Mouse (Mus musculus) bone marrow, adult 2 months (tissue): Measurements from ENCODE around the gene Traf4.

Experiments
- CTCF ChIP-seq: fragments of 200-500 bp; IDR thresholded peaks from 2 replicates; pipeline ENCODE4 v1.5.1; 2011; ENCODE audit warnings: low read length, control low read depth; ENCODE audit not compliant: control insufficient read depth, insufficient read depth
- POLR2A ChIP-seq: fragments of 200-500 bp; IDR thresholded peaks from 2 replicates; pipeline ENCODE4 v1.6.1; 2011; ENCODE audit warnings: low read depth, mild to moderate bottlenecking, control low read depth, low read length, borderline replicate concordance; ENCODE audit not compliant: control insufficient read depth

GRCm38 (mm10) chr11:78125691-78126090 is 39.7 kb downstream of the Traf4 start:
- TF ChIP-seq CTCF (no peak), POLR2A (no peak)
